Mouse (Mus musculus): ENCODE measurements at regions not wholly inside any gene's neighbourhood (a gene's known extent, or its start where the extent isn't known, plus 50 kb on each side); places are given as distances from the start of the nearest gene placed in this dataset.

DNA sequence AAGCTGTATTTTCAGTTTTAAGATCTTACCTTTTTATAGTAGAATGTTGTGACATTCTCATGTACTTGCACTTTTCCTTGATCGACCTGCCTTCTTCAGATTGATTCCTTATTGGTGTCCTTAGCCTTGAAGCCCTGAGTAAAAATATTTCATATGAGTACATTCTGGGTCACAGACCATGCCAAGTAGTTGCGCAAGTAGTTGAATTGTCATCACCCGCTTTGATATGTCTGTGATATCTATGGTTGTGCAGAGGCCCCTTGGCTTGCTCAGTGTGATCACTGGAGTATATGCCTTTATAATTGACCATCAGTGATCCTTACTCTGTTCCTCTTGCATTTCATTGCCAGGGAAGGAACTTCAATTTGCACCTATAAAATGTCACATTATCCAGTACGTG is 131.1 kb upstream of the Reg3g start:
- no peak for DNase-seq (ENCODE audit: low spot score)

DNA sequence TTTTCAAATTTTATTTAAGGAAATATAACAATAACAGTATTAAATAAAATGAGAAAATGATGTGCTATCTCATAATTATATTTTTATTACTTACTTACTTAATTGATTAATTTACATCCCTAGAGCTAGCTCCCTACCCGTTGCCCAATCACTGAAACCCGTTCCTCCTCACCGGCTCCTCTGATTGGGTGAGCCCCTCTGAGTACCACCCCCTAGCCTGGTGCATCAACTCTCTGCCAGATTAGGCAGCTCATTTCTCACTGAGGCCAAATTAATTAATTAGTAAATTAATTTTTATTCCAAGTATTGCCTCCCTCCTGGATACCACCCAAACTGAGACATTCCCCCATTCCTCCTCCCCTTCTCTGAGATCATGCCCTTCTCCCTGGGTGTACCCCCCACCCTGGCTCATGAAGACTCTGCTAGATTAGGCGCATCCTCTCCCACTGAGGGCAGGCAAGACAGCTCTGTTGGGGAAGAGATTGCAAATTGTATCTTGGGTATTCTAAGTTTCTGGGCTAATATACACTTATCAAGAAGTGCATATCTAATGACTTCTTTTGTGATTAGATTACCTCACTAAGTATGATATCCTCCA is 101.4 kb upstream of the Reg3g start:
- no peak for DNase-seq (ENCODE audit: low spot score)

DNA sequence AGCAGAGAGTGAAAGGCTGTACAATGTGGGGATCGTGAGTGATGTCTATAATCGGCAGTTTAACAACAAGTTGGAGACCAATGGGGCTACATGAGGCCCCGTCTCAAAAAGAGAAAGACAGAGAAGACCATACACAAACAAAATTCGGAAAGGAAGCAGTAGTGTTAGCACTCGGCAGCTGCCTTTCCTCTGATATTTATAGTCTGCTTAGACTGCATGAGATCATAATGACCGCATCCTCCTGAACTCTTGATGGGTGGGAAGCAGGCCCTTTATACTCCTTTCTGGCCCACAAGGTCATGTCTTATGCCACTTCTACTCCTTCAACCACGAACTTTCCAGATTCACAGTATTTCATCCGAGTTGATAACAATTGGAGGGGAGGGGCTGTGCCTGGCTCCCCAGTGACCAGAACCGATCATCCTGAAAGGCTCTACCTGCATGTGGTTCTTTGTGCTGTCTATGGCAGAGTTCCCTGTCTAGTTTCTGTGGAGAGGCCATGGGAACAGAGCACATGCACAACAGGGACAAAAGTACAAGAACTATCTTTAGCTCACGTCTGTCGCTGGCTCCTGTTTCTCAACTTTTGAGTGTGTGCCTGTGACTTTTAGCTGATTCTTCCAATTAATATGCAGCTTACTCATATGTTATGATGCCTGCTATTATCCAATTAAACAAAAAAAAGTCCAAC is 84.5 kb upstream of the Reg3g start:
- DNase-seq (ENCODE audit: low spot score) = no peak

DNA sequence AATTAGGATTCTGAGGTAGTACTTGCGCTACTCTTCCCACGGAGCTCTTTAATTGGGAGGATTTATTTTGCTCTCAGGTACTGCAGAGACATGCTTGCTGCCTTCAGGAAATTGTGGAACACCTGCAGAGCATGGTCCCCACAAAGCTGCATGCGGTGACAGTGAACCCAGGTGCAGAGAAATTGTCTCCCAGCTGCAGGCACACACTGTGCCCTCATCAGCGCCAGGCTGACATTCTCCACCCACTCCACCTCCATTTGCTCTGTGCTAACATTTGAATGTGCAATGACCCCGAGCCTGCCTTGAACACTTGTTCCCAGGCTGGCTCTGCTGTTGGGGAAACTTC is 83.7 kb upstream of the Reg3g start:
- no peak for DNase-seq (ENCODE audit: low spot score)

DNA sequence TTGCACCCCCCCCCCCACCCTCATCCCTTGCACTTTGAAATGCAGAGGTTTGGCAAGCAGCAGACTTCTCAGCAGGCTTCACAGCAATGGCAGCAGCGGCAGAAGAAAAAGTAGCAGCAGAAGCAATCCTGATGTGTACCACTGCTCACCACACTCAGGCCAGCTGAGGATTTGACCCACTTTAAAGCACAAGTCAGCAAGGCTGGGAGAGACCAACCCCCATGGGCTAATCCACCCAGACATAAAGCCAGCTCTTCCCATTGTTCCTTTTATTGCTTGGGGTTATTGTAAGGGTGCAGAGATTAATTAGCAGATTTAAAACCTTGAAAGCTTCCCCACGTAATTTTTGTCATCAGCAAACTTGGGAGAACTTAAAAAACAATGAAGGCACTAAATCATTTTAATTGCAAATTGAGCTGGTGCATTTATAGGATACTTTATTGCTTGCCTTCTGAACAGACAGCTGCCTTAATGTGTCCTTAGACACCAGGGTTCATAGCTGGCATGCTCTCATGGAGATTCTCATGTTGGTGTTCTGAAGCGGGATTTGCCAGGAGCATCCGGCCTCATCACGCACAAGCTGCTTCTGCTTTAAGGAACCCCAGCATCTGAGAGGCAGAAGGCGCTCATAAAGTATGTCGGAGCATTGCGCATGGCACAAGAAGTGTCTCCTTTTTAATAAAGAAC is 83.1 kb upstream of the Reg3g start:
- no peak for DNase-seq (ENCODE audit: low spot score)

DNA sequence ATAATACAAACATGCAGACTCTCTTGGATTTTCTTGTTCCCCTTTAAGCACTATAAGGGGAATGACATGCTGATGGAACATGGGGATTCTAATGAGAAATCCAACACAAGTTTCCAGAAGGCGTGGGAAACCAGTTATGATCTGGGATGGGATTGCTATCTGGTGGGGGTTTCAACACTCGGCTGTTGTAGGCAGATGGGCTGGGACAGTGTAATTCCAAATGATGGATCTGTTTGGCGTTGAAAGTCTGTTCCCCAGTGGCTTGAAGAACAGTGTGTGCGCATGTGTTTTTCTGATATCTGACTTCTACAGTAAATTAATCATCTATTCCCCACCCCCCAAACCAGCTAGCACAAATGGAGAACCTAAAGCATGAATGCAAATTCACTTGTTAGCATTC is 79.8 kb upstream of the Reg3g start:
- DNase-seq (ENCODE audit: low spot score) = no peak

DNA sequence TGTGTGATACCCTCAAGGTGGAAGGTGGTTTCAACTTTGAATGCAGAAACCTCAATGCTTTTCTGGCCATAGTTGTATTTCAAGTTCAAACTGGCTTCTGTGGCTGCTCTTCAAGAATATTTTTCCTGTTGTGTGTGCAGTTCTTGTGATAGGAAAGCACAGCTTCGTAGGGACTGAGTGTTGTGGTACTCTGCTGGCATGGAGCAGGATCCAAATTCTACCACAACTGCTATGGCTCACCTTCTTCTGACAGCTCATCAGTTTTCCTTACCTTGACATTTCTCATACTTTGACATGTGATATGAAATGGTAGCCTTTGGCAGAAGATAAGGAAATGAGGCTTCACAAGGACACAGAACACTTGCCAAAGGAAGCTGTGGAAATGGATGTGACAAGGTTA is 79.0 kb upstream of the Reg3g start:
- no peak for DNase-seq (ENCODE audit: low spot score)

DNA sequence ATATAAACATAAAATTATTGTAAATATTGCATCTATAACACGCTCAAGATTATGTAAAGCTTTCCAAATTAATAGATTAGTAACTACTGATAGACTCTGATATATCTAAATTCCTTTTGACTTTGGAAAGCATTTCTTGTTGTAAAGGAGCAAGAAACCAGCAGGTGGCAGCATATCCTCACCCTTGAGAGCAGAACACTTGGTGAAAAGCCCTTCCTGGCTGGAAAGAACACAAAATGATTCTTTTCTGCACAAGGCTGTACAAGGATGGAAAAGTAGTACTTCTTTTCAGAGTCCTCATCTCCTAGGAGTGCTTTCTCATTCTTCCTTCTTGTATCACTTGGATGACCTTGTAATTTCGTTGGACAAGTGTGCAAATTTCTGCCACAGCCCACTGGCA is 75.6 kb upstream of the Reg3g start:
- DNase-seq (ENCODE audit: low spot score) = peak; percentile 5

DNA sequence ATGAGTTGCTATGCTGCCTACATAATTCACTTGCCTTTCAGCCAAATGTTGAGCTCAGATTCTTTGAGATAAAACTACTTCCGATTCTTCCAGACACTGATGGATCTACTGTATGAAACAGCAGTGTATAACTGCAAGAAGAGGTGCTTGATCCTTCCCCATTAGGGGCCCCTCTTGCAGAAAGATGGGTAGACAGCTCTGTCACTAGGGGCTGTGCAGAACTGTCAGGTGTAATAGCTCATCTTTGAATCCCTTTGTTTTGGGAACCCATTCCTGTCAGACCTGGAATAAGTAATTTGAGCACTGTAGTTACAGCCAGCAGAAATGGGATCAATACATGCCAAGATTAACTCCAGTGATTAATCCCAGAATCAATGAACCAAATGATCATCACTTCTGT is 68.8 kb upstream of the Reg3g start:
- no peak for DNase-seq (ENCODE audit: low spot score)

DNA sequence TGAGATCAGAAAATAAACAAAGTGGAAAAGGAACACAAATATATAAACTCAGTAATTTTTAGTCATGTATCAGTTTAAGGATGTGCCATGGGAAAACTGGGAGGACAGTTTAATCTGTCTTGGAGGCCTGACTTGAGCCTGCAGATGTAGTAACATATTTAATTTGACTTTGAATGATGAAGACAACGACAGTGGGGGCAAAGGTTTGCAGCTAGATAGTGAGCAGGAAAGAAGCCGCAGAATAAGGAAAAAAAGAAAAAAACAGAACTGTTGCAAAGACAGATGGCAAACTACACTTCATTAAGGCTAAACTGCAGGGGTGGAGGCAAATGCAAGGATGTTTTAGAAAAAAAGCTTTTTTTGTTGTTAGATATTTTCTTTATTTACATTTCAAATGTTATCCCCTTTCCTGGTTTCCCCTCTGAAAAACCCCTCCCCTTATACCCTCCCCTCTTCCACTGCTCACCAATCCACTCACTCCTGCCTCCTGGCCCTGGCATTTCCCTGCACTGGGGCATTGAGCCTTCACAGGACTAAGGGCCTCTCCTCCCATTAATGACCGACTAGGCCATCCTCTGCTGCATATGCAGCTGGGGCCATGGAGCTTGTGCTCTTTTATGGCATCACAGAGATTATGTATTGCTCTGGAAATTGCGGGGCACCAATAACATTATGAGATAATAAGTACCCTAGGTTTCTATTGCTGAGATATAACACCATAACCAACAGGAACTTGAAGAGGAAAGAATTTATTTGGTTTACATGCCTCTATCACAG is 58.5 kb upstream of the Reg3g start:
- no peak for DNase-seq (ENCODE audit: low spot score)
